Mouse (Mus musculus) forelimb bud, embryonic 11.5 days (tissue): ENCODE data around the gene Igdcc4.

Source experiments
- DNase-seq: peaks from one replicate; pipeline ENCODE4 v3.0.0-alpha.2; 2012; ENCODE audit warnings: low read depth, low spot score

Gene Igdcc4

DNA sequence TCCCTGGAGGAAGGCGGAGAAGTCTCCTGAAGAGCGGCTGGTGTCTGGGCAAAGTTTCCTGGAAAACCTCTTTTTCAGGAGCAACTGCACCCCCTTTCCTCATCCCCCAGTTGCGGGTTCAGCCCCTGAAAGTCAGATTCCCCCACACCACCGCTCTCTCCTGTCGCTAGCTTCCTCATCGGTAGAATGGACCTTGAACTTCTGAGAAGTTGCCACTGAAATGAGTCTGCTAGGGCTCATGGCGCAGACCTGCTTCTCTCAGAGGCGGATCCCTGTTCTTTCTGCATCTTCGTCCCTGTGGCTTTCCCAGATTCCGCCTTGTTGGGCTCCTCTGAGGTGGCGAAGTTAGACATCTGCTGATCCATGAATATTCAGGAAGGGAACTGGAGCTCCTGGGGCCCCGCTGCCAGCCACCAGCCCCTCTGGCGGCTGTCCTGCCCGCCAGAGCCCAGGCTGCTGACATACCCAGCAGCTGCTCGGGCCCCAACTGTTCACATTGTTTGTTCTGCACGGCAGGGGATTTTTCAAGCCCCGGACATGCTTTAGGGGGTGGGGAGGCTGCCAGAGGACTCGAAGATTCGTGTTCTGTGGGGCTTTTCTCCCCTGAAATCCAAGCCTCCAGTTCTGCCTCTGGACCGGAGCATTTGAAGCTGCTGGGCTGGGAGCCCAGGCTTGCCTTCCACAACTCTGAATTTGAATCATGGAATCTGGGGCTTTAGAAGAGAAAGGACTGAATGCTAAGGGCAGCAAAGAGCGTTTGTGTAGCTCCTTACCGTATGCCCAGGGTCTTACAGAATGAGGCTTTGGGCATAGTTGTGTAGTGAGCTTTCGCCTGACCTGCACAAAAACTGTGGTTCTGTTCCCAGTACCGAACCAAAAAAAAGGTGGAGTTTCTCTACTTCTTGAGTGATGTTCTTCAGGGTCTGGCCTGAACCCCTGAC is 8.1 kb downstream of the Igdcc4 start:
- no peak for DNase-seq

DNA sequence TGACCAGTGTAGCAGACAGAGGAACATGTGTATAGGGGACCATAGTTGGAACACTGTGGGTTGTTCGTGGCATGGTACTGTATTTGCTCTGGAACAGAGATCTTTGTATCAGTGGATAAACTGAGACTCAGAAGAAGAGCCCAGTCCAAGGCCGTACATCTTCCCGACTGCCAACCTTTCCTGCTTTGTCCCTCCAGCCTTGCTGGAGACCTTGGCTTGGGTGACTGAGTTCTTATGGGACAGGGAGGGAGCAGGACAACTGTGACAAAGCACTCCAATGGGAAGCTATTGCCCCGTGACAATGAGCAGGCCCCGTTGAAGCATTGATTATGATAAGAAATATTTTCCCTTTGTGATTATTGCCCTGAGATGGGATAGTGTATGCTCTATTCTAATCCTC is 10.4 kb downstream of the Igdcc4 start:
- no peak for DNase-seq

DNA sequence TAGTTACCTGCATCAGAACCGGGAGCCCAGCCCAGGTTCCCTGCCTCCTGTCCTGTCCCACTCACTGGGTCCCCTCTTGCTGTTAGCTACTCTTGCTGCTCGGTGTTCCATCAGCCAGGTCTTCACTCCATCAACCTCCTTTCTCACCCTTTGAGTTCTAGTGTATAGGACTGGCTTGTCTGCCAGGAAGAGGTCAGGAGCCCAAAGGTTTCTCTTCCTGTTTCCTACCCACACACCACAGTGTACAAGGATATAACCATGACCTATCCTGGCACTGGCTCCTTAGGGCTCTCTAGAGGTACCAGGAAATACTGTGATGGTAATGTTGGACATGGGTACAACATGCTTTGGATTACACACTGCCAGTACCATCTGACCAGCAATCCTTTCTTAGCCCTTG is 12.4 kb downstream of the Igdcc4 start:
- no peak for DNase-seq

DNA sequence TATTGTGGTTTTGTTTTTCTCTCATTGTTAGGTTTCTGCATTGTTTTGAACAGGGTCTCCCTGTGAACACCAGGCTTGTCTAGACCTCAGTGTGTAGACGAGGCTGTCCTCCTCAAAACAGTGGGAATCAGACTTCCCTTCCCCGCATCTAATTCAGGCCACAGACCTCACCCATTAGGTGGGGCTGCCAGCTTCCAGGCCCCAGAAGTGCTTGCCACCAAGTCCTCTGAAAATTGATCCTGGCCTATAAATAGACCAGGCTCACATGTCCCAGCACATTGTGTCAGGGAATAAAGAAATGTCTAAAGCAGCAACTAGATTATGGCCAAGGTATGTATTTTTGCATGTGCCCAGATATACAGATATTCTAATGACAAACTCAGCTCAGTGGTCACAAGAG is 14.6 kb downstream of the Igdcc4 start:
- no peak for DNase-seq

DNA sequence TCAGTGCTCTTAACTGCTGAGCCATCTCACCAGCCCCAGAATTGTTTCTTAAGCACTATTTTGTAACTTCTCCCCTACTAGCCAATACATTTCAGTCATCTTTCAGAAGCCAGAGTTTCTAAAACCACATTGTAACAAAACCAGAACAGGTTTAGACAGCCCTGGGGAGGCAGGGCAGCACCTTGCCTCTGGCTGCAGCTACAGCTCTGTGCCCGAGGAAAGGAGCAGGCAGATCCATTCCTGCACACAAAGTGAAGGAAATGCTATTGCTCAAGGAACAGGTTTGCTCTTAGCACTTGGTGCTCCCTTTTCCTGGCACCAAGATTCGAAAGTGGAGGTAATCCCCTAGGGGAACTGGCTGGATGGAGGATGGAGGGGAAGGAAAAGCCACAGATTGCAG is 16.2 kb downstream of the Igdcc4 start:
- DNase-seq: no peak

DNA sequence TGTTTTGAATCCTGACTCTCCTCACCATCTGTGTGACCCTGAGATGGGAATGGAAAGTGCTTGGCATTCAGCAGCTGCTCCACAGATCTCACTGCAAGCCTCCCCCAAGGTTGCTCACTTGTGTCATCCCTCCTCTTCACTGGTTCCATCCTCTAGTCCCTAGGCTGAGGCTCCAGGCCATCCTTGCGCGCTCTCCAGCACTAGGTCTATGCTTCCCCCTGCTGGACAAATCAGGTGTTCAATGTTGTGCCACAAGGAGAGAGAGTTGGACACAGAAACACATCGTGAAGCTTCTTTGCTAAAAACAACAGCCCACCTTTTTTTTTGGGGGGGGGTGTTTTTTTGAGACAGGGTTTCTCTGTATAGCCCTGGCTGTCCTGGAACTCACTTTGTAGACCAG is 19.6 kb downstream of the Igdcc4 start:
- peak; percentile 68 for DNase-seq

DNA sequence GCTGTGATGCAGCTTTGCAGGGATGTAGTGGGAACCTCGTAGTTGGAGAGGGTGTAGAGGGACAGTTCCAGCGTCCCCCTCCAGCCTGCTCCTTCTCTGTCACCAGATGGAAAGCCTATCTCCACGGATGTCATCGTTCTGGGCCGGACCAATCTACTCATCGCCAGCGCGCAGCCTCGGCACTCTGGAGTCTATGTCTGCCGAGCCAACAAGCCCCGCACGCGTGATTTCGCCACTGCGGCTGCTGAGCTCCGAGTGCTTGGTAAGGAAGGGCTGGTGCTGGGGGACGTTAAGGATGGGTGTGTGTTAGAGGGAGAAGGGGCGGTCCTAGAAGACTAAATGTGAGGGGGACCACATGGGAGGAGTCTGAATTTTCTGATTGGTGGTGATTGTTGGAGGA is 21.3 kb downstream of the Igdcc4 start:
- no peak for DNase-seq

DNA sequence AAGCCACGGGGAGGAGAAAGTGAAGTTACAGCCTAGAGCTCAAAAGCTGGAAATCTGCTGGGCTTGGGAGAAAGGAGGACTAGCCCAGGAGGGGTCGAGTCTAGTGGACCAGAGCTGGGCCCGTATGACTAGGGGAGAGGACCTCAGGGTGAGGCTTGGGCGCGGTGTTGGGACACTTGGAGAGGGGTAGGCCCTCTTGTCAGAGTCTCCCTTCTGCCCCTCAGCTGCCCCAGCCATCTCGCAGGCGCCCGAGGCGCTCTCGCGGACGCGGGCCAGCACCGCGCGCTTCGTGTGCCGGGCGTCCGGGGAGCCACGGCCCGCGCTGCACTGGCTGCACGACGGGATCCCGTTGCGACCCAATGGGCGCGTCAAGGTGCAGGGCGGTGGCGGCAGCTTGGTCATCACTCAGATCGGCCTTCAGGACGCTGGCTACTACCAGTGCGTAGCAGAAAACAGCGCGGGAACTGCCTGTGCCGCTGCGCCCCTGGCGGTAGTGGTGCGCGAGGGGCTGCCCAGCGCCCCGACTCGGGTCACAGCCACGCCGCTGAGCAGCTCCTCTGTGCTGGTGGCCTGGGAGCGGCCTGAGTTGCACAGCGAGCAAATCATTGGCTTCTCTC is 22.4 kb downstream of the Igdcc4 start:
- peak; percentile 71 for DNase-seq

DNA sequence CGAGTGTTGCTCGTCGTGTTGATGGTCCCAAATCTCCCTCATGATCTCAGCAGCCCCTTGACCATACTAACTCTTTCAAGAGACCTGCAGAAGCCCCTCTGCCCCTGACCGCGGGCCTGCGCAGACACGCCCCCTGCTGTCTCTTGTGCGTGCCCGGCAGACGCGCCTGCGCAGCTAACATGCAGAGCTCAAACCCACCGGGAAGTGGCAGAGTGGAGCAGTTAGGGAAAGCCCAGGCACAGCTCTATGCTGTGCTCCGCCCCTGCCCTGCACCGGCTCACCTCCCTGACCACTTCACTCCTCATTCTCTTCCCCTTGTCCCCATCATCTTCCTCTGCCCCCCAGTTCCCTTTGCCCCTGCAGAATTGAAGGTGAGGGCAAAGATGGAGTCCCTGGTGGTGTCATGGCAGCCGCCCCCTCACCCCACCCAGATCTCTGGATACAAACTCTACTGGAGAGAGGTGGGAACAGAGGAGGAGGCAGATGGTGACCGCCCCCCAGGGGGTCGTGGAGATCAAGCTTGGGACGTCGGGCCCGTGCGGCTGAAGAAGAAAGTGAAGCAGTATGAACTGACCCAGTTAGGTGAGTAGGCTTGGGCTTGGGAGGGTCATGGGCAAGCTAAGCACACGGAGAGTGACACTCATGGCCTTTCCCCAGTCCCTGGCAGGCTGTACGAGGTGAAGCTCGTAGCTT is 27.0 kb downstream of the Igdcc4 start:
- DNase-seq: peak; percentile 75

DNA sequence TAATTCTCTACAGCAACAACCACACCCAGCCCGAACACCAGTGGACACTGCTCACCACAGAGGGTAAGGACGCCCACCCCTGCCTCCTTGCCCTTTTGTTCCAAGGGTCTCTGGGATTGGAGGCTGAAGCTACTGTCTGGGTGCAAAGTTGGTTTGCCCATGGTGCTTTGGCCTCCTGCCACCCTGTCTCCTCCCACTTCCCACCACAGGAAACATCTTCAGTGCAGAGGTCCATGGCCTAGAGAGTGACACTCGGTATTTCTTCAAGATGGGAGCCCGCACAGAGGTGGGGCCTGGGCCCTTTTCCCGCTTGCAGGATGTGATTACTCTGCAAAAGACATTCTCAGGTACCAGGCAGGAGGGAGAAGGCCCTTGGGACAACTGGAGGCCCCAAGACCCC is 30.4 kb downstream of the Igdcc4 start:
- no peak for DNase-seq

DNA sequence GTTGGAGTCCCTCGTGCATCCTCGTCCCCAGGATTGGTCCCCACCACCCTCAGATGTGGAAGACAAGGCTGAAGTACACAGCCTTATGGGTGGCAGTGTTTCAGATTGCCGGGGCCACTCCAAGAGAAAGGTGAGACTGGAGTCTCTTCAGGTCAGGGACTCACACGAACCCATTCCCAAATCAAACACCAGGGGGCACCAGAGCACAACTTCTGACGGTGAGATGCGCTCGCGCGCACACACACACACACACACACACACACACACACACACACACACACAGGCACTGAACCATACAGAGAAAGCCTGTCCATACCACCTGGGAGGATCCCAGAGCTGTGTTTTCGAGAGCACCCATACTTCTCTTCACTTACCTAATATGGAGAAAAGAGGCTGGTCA is 32.5 kb downstream of the Igdcc4 start:
- DNase-seq: peak; percentile 86

DNA sequence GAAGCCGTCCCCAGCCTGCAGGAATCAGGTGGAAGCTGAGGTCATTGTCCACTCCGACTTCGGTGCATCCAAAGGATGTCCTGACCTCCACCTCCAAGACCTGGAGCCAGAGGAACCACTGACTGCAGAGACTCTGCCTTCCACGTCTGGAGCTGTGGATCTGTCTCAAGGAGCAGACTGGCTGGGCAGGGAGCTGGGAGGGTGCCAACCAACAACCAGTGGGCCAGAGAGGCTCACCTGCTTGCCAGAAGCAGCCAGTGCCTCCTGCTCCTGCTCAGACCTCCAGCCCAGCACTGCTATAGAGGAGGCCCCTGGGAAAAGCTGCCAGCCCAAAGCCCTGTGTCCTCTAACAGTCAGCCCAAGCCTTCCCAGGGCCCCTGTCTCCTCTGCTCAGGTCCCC is 33.8 kb downstream of the Igdcc4 start:
- DNase-seq: no peak

DNA sequence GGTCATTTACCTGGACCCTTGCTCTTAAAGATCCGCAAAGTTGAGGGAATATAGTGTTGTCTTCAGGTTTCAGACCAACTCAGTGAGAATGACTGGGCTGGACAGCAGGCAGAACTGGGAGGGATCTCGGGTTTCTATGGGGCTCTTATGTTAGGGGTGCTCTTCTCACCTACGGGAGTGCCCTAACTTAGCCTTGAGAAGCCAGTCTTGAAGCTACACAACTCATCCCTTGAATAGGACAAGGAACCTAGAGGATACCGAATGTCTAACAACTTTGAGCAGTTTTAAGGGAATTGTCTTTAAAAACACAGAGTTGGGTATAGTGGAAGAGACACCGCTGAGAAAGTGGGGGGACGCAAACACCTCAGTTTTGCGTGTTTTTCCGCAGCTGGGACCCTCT is 39.2 kb downstream of the Igdcc4 start:
- no peak for DNase-seq

DNA sequence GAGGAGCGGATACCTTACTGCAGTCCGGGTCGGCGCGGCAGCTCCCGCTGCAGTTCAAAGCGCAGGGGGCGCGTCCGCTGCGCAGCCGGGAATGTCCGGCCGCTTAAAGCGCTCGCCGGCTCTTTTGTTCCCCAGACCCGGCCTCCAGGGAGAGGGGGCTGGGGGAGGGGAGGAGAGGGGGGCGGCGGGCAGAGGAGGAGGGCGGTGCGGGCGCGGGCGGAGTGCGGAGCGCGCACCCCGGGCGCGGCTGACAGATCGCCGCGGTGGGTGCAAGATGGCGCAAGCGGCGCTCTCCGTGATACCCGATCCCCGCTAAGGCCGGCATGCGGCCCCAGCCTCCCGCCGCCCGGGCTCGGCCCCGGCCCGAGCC is 39.6 kb downstream of the Igdcc4 start, which contains the start of gene Igdcc3:
Gene Igdcc3, plus strand, starts transcription at position 254 of the 370 bp plus-strand sequence.
- peak; percentile 79 for DNase-seq

DNA sequence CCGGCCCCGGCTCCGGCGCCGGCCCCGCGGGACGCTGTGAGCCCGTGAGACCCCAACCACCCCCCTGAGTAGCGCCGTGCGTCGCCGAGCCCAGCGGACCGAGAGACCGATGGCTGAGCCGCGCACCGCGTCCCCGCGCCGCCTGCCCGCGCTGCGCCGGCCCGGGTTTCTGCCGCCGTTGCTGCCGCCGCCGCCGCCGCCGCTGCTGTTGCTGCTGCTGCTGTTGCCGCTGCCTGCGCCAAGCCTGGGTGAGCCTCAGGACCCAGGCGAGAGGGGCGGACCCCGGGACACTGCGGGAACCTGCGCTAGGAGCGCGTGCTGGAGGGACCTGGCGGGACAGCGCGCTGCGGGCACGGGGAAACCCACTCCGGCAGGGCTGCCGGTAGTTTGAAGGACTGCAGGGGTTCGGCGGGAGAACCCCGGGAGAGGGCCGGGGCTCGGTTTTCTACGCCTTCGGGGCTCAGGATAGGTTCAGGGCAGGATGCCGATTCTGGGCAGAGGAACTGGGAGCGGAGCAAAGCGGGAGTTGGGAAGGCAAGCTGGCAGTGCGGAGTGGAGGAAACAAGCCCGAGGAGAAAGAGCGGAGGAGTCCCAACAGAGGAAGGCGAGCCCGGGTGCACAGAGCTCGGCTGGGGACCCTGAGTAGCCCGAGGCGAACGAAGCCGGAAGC is 40.2 kb downstream of the Igdcc4 start:
- DNase-seq: peak; percentile 54

DNA sequence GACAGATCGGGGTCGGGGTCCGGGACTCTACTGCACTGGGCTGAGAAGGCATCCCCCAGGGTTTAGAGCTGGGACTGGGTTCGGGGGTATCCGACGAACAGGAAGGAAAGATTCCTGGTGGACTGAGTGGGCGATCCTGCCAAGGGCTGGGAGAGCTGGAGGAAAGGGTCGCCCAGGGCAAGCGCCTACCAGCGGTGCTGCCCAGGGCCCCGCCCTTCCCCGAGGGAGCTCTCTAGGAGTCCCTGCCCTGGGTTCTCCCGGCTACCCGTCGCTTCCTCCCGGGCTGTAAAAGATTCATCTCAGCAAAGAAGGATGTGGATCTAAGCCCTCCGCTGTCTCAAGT is 40.7 kb downstream of the Igdcc4 start:
- no peak for DNase-seq

DNA sequence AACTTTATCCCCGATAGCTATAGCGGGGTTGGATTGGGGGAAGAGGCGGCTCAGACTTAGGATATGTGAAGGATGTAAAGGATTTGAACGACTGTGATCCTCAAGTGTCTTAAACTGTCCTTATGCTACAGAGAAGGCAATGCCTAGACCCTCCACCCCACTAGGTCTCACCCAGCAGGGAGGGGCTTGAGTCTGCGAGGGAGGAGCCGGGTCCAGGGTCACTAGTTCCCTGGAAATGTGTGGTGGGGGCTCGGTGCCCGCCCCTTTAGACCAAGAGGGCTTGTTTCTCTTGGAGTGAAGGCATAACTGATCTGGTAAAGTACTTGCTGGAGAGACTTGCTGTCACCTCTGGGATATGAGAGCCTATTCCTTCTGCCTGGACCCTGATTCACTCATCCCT is 41.1 kb downstream of the Igdcc4 start:
- DNase-seq: no peak

DNA sequence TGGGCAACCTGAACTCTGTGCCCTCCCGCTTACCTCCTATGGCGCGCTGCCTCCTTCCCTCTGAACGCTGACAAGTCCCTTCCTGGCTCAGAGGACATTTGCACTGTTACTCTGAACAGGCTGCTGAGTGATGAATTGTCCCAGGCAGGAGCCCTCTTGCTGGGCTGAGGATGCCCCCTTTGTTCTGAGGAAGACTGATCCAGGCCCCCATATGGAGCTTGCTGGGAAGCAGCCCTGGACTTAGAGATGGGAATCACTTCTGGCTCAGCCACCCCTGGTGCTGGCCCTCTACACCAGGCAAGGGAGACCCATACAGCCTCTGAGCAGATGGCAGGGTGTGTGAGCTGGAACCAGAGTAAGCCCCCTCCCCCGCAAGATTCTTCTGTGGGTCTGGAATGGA is 44.7 kb downstream of the Igdcc4 start:
- no peak for DNase-seq

DNA sequence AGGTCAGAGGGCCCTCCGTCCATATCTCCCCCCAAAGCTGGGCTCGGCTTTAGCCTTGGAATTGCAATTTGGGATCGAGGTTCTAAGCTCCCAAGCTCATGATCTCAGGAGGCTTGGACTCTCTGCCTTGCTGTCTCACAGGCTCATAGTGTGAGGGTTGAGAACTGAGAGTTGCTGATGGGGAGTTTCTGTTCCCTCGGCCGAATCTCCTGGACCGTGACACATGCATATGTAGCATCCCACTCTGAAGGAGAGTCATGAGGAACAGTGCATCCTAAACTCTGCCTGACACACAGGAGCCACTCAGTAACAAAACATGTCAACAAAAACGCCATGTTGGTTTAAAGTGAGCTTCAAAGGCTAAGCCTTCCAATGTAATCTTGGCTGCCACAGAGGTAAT is 47.2 kb downstream of the Igdcc4 start:
- no peak for DNase-seq

DNA sequence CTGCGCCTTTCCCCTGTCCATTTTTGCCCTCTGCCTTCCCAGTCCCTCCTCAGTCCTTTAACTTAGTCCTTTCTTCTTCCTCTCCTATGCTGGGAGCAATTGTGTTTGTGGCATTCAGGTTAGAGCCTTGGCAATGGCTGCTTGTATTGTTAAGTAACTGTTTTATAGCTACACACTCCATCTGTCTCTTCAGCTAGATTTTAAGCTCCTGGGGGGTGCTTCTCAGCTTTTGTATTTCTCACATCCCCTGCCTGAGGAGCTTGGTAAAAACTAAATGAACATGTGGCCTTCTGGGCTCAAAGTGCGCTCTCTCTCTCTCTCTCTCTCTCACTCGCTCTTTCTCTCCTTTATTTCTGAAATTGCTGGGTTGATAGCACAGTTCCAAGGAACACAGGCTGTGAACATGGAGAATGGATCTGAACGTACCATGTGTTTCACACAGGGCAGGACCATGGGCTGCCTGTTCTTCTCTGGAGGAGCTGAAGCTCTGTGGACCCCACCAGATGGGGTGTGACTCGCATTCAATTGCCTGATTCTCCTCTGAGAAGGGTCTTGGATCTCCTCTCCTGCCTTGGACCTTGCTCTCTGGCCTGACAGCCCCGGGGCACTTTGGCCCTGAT is 51.5 kb downstream of the Igdcc4 start:
- no peak for DNase-seq

DNA sequence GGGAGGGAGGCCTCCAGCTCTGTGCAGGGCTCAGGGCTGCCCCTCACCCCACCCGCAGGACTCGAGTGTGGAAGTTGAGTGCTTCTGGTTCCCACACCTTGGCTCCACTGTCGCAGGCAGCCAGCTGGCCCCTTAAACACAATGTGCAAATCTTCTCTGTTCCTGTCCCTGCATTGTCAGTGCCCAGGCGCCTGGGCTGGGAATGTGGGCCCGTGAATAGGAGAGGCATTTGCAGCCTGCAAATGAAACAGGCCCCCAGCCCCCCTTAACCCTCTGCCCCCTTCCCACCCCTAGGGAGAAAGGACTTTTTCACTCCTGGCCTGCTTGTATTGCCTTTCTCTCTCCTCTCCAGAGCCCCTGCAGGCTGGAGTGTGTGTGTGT is 52.0 kb downstream of the Igdcc4 start:
- DNase-seq: no peak
